Mouse (Mus musculus): ENCODE data around the gene Trmt112. TPM values are rescaled to one million over a fixed set of nuclear protein-coding genes. Genes with fewer than 3 reads are reported as not detected.

Gene Trmt112
- 159 and 166 TPM in 2 replicates for polyA plus RNA-seq (2014; fragmentation: Nextera tagmentation; extraction: Ambion mirVana)

GRCm38 (mm10) chr19:6909507-6910289, at the start of gene Trmt112, which contains the start of gene Prdx5:
Gene Trmt112, plus strand, starts transcription at chr19:6909698.
Gene Prdx5, minus strand, starts transcription at chr19:6910106.
- no peaks in the 10 kb centered on the region for H3K9me3 ChIP-seq (replicated peaks; ENCODE audit: control insufficient read depth, low read length)
- peaks cover 15% of the 10 kb centered on the region for H3K36me3 ChIP-seq (replicated peaks; ENCODE audit: control insufficient read depth, insufficient read depth, low read depth, low read length)
- WGBS, result 0% methylated on average over 65 of the region's 65 CpGs
- H3K27ac ChIP-seq (replicated peaks; ENCODE audit: low read depth, low read length), result peak within 1 kb of the TSS; percentile 96
- peak; percentile 98 for DNase-seq (ENCODE audit: low spot score)
- H3K4me3 ChIP-seq (ENCODE audit: low read depth, low read length), result peak within 1 kb of the TSS; percentile 61
- peak within 1 kb of the TSS; percentile 82 for H3K4me2 ChIP-seq (ENCODE audit: low read depth, low read length)
- peak; percentile 86 for ATAC-seq (replicated peaks; ENCODE audit: insufficient number of reproducible peaks, low FRiP score, low TSS enrichment, low read depth)
- peaks cover 5% of the 10 kb centered on the region for H3K4me1 ChIP-seq (ENCODE audit: control insufficient read depth, insufficient read depth, low read length)
- no peaks in the 10 kb centered on the region for H3K27me3 ChIP-seq (ENCODE audit: control insufficient read depth, insufficient read depth, low read length)
- H3K9ac ChIP-seq (replicated peaks; ENCODE audit: low read length), result peak within 1 kb of the TSS; percentile 68

DNA sequence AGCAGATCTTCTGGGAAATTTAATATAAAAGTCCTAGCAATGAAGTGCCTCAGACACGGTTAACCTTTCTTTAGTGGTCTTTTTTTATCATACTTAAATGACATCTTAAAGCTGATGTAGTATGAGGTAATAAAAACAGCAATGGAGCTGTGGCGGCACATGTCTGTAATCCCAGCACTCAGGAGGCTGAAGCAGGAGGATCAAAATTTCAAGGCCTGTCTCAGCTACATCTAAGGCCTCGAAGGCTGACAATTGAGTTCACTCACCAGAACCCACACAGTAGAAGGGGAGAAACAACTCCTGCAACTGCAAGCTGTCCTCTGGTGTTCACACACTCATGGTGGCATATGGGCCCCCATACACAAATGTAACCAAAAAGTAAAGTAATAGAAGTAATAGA, 49.5 kb upstream of the Trmt112 start:
- no peaks in the 10 kb centered on the region for H3K36me3 ChIP-seq (replicated peaks; ENCODE audit: control insufficient read depth, insufficient read depth, low read depth, low read length)
- H3K4me3 ChIP-seq (ENCODE audit: low read depth, low read length), result no peak overlapping the region
- no peaks in the 10 kb centered on the region for H3K9me3 ChIP-seq (replicated peaks; ENCODE audit: control insufficient read depth, low read length)
- ATAC-seq (replicated peaks; ENCODE audit: insufficient number of reproducible peaks, low FRiP score, low TSS enrichment, low read depth) (no peak), DNase-seq (ENCODE audit: low spot score) (no peak)
- H3K27me3 ChIP-seq (ENCODE audit: control insufficient read depth, insufficient read depth, low read length), result no peaks in the 10 kb centered on the region; the same call in 1 of the 2 replicates
- H3K9ac ChIP-seq (replicated peaks; ENCODE audit: low read length), result no peak overlapping the region
- H3K27ac ChIP-seq (replicated peaks; ENCODE audit: low read depth, low read length), result no peak overlapping the region
- H3K4me2 ChIP-seq (ENCODE audit: low read depth, low read length), result no peak overlapping the region
- H3K4me1 ChIP-seq (ENCODE audit: control insufficient read depth, insufficient read depth, low read length), result peaks cover 4% of the 10 kb centered on the region; the same call in 1 of the 2 replicates
- WGBS, result 86% methylated on average over 3 of the region's 3 CpGs

GRCm38 (mm10) chr19:6860706-6861105, 48.8 kb upstream of the Trmt112 start:
- Histone ChIP-seq H3K36me3 (replicated peaks; ENCODE audit: control insufficient read depth, insufficient read depth, low read depth, low read length) (no peaks in the 10 kb centered on the region), H3K4me3 (ENCODE audit: low read depth, low read length) (no peak overlapping the region), H3K27me3 (ENCODE audit: control insufficient read depth, insufficient read depth, low read length) (no peaks in the 10 kb centered on the region; the same call in 1 of the 2 replicates), H3K4me2 (ENCODE audit: low read depth, low read length) (no peak overlapping the region), H3K4me1 (ENCODE audit: control insufficient read depth, insufficient read depth, low read length) (peaks cover under 1% of the 10 kb centered on the region; the same call in 1 of the 2 replicates), H3K9me3 (replicated peaks; ENCODE audit: control insufficient read depth, low read length) (no peaks in the 10 kb centered on the region), H3K9ac (replicated peaks; ENCODE audit: low read length) (no peak overlapping the region), H3K27ac (replicated peaks; ENCODE audit: low read depth, low read length) (no peak overlapping the region)
- 81% methylated on average over 6 of the region's 6 CpGs for WGBS
- no peak for ATAC-seq (replicated peaks; ENCODE audit: insufficient number of reproducible peaks, low FRiP score, low TSS enrichment, low read depth)
- no peak for DNase-seq (ENCODE audit: low spot score)

DNA sequence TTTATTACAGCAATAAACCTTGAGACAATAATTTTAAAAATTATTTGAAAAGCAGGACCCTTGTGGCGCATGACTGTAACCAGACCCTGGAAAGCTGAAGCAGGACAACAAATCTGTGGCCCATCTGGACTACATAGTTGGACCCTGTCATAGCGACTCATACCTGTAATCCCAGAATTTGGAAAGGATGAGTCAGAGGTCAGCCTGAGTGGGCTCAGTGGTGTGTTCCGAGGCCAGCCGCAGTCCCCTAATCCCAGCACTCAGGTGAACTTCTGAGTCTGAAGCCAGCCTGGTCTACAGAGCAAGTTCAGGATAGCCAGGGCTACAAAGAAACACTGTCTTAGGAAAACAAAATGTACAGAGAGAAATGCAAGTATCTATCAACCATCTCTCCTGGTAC, 48.0 kb upstream of the Trmt112 start:
- H3K9me3 ChIP-seq (replicated peaks; ENCODE audit: control insufficient read depth, low read length), result no peaks in the 10 kb centered on the region
- no peaks in the 10 kb centered on the region for H3K27me3 ChIP-seq (ENCODE audit: control insufficient read depth, insufficient read depth, low read length)
- H3K27ac ChIP-seq (replicated peaks; ENCODE audit: low read depth, low read length), result no peak overlapping the region
- H3K4me3 ChIP-seq (ENCODE audit: low read depth, low read length), result no peak overlapping the region
- no peak for ATAC-seq (replicated peaks; ENCODE audit: insufficient number of reproducible peaks, low FRiP score, low TSS enrichment, low read depth)
- H3K4me1 ChIP-seq (ENCODE audit: control insufficient read depth, insufficient read depth, low read length), result no peaks in the 10 kb centered on the region
- WGBS, result 92% methylated on average over 4 of the region's 4 CpGs
- H3K36me3 ChIP-seq (replicated peaks; ENCODE audit: control insufficient read depth, insufficient read depth, low read depth, low read length), result no peaks in the 10 kb centered on the region
- H3K9ac ChIP-seq (replicated peaks; ENCODE audit: low read length), result no peak overlapping the region
- DNase-seq (ENCODE audit: low spot score), result no peak
- no peak overlapping the region for H3K4me2 ChIP-seq (ENCODE audit: low read depth, low read length)

- no peak overlapping the region for H3K4me3 ChIP-seq (ENCODE audit: low read depth, low read length)
- WGBS, result 8% methylated on average over 5 of the region's 5 CpGs
- no peak overlapping the region for H3K27ac ChIP-seq (replicated peaks; ENCODE audit: low read depth, low read length)
- no peaks in the 10 kb centered on the region for H3K36me3 ChIP-seq (replicated peaks; ENCODE audit: control insufficient read depth, insufficient read depth, low read depth, low read length)
- H3K4me1 ChIP-seq (ENCODE audit: control insufficient read depth, insufficient read depth, low read length), result no peaks in the 10 kb centered on the region
- H3K9ac ChIP-seq (replicated peaks; ENCODE audit: low read length), result no peak overlapping the region
- no peak for ATAC-seq (replicated peaks; ENCODE audit: insufficient number of reproducible peaks, low FRiP score, low TSS enrichment, low read depth)
- H3K27me3 ChIP-seq (ENCODE audit: control insufficient read depth, insufficient read depth, low read length), result no peaks in the 10 kb centered on the region
- no peaks in the 10 kb centered on the region for H3K9me3 ChIP-seq (replicated peaks; ENCODE audit: control insufficient read depth, low read length)
- H3K4me2 ChIP-seq (ENCODE audit: low read depth, low read length), result no peak overlapping the region
- peak; percentile 51 for DNase-seq (ENCODE audit: low spot score)
Measured at GRCm38 (mm10) chr19:6869355-6869754, 40.1 kb upstream of the Trmt112 start.

DNA sequence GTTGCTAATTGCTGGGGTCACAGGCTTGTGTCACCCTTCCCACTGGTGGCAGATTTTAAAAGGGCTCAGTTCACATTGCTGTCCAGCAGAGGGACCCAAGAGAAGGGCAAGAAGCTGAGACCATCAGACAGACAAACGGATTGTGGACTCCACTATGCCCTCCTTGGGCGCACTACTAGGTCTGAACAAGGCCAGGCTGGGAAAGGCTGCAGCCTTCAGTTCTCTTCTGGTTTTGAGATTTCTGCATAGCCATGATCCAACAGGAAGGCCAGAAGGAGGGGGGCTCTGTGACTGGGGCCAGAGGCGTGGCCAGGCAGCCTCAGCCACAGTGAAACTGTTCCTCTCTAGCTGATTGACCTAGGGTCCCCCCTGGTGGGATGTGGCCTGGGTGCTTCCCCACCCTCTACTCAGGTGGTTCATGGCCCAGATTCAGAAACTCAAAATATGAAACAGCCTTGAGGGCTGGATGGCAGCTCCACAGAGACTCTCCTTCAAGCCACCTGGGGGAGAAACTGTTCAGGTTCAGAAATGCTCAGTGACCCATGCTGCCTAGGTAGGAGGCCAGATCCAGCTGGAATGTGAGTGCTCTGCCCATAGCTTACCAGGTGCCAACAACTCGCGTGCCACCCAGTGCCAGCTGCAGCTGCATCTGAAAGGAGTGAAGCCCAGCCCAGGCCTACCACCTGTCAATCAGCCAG, 37.8 kb upstream of the Trmt112 start:
- H3K4me2 ChIP-seq (ENCODE audit: low read depth, low read length), result no peak overlapping the region
- H3K36me3 ChIP-seq (replicated peaks; ENCODE audit: control insufficient read depth, insufficient read depth, low read depth, low read length), result no peaks in the 10 kb centered on the region
- no peak for ATAC-seq (replicated peaks; ENCODE audit: insufficient number of reproducible peaks, low FRiP score, low TSS enrichment, low read depth)
- H3K9me3 ChIP-seq (replicated peaks; ENCODE audit: control insufficient read depth, low read length), result no peaks in the 10 kb centered on the region
- DNase-seq (ENCODE audit: low spot score), result peak; percentile 35
- H3K4me1 ChIP-seq (ENCODE audit: control insufficient read depth, insufficient read depth, low read length), result no peaks in the 10 kb centered on the region
- no peak overlapping the region for H3K9ac ChIP-seq (replicated peaks; ENCODE audit: low read length)
- H3K27me3 ChIP-seq (ENCODE audit: control insufficient read depth, insufficient read depth, low read length), result no peaks in the 10 kb centered on the region
- 67% methylated on average over 5 of the region's 5 CpGs for WGBS
- H3K4me3 ChIP-seq (ENCODE audit: low read depth, low read length), result no peak overlapping the region
- H3K27ac ChIP-seq (replicated peaks; ENCODE audit: low read depth, low read length), result no peak overlapping the region

- Histone ChIP-seq H3K36me3 (replicated peaks; ENCODE audit: control insufficient read depth, insufficient read depth, low read depth, low read length) (no peaks in the 10 kb centered on the region), H3K9me3 (replicated peaks; ENCODE audit: control insufficient read depth, low read length) (no peaks in the 10 kb centered on the region), H3K4me2 (ENCODE audit: low read depth, low read length) (no peak overlapping the region), H3K27me3 (ENCODE audit: control insufficient read depth, insufficient read depth, low read length) (no peaks in the 10 kb centered on the region), H3K27ac (replicated peaks; ENCODE audit: low read depth, low read length) (no peak overlapping the region), H3K9ac (replicated peaks; ENCODE audit: low read length) (no peak overlapping the region), H3K4me1 (ENCODE audit: control insufficient read depth, insufficient read depth, low read length) (no peaks in the 10 kb centered on the region), H3K4me3 (ENCODE audit: low read depth, low read length) (no peak overlapping the region)
- DNase-seq (ENCODE audit: low spot score), result no peak
- 79% methylated on average over 3 of the region's 3 CpGs for WGBS
- no peak for ATAC-seq (replicated peaks; ENCODE audit: insufficient number of reproducible peaks, low FRiP score, low TSS enrichment, low read depth)
Measured at GRCm38 (mm10) chr19:6872701-6873100, 36.8 kb upstream of the Trmt112 start.

DNA sequence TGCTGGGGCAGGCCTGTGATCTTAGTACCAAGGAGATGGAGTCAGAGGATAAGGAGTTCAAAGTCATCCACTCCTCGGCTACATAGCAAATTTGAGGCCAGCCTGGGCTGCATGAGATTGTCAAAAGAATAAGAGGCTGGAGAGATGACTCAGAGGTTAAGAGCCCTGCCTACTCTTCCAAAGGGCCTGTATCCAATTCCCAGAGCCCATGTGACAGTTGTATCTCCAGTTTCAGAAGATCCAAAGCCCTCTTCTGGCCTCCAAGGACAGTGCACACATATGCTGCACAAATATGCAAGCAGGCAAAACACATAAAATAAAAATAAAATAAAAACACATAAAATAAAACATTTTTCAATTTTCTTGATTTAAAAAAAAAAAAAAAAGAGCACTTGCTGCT, 35.2 kb upstream of the Trmt112 start:
- H3K4me1 ChIP-seq (ENCODE audit: control insufficient read depth, insufficient read depth, low read length), result no peaks in the 10 kb centered on the region
- H3K27ac ChIP-seq (replicated peaks; ENCODE audit: low read depth, low read length), result no peak overlapping the region
- no peak overlapping the region for H3K4me2 ChIP-seq (ENCODE audit: low read depth, low read length)
- no peaks in the 10 kb centered on the region for H3K36me3 ChIP-seq (replicated peaks; ENCODE audit: control insufficient read depth, insufficient read depth, low read depth, low read length)
- no peaks in the 10 kb centered on the region for H3K27me3 ChIP-seq (ENCODE audit: control insufficient read depth, insufficient read depth, low read length)
- H3K9ac ChIP-seq (replicated peaks; ENCODE audit: low read length), result no peak overlapping the region
- DNase-seq (ENCODE audit: low spot score) (no peak), ATAC-seq (replicated peaks; ENCODE audit: insufficient number of reproducible peaks, low FRiP score, low TSS enrichment, low read depth) (no peak)
- H3K9me3 ChIP-seq (replicated peaks; ENCODE audit: control insufficient read depth, low read length), result no peaks in the 10 kb centered on the region
- WGBS, result 88% methylated on average over 1 of the region's 1 CpGs
- no peak overlapping the region for H3K4me3 ChIP-seq (ENCODE audit: low read depth, low read length)

Measured in embryonic facial prominence, embryonic 11.5 days (tissue).